Mouse (Mus musculus) C3H10T1/2 (cell line): ENCODE measurements around the gene Txndc2. TPM values are rescaled to one million over a fixed set of nuclear protein-coding genes. Genes with fewer than 3 reads are reported as not detected.

ENCODE experiments used
- polyA plus RNA-seq, 2 experiments: library from polyadenylated mRNA; unstranded; fragments of >200 nt; fragmentation: generic; extraction: Trizol; gene quantifications; one replicate each; pipeline ENCODE4 v1.2.1; 2012; ENCODE audit warnings: missing spikeins in 2 of 2

Txndc2 gene
- under 1 TPM in 1 of 2 experiments, not detected in 1; 0.09 TPM for polyA plus RNA-seq

GRCm38 (mm10) chr17:65641734-65642218 lies at the start of gene Txndc2:
Txndc2 (minus strand) TSS chr17:65642168.

GRCm38 (mm10) chr17:65613463-65614412 lies 28.2 kb downstream of the Txndc2 start, which contains the start of gene Vapa:
Vapa (minus strand) TSS chr17:65613555.

Other genes starting within 250 kb of the Txndc2 start
- not detected for gene Tmem232, start 101.4 kb downstream of the Txndc2 start, polyA plus RNA-seq
- gene Vapa, start 28.6 kb downstream of the Txndc2 start, polyA plus RNA-seq, result 10 to 100 TPM; 12.7 to 39.5 TPM
- 10 to 100 TPM; 19.9 to 45.2 TPM for gene Rab31, start 130.6 kb upstream of the Txndc2 start, polyA plus RNA-seq
- gene Ppp4r1, start 140.4 kb upstream of the Txndc2 start, polyA plus RNA-seq, result 10 to 100 TPM; 16.8 to 39.1 TPM
- 10 to 100 TPM; 12.5 to 45.3 TPM for gene Ralbp1, start 243.6 kb upstream of the Txndc2 start, polyA plus RNA-seq